Mouse (Mus musculus) liver, embryonic 16.5 days (tissue): Measurements from ENCODE around the gene 5730480H06Rik. TPM values are rescaled to one million over a fixed set of nuclear protein-coding genes. Genes with fewer than 3 reads are reported as not detected.

Experiments
- ATAC-seq: fragments of 200-750 bp; cut with Nextera tagmentation; 2 replicates; pipeline ENCODE4 v1.8.0; 2017; ENCODE audit warnings: low read depth, mild to moderate bottlenecking, moderate number of reproducible peaks, moderate library complexity
- H3K27ac ChIP-seq: fragments of 300-500 bp; sonication (generic); 2 replicates; pipeline ENCODE4 v1.5.1; 2014; ENCODE audit warnings: mild to moderate bottlenecking, low read length
- H3K27me3 ChIP-seq: fragments of 300-500 bp; sonication (generic); 2 replicates; pipeline ENCODE4 v1.6.1; 2014; ENCODE audit warnings: low read depth, low read length, mixed read lengths; ENCODE audit not compliant: control insufficient read depth, insufficient read depth
- H3K36me3 ChIP-seq: fragments of 300-500 bp; sonication (generic); 2 replicates; pipeline ENCODE4 v1.6.1; 2014; ENCODE audit warnings: mild to moderate bottlenecking; ENCODE audit not compliant: control insufficient read depth, insufficient read depth
- H3K4me1 ChIP-seq: fragments of 300-500 bp; sonication (generic); 2 replicates; pipeline ENCODE4 v1.6.1; 2014; ENCODE audit warnings: low read depth, low read length, mixed read lengths; ENCODE audit not compliant: control insufficient read depth
- H3K4me2 ChIP-seq: fragments of 300-500 bp; sonication (generic); 2 replicates; pipeline ENCODE4 v1.6.1; 2014; ENCODE audit warnings: low read depth, low read length, mixed read lengths
- H3K4me3 ChIP-seq: fragments of 300-500 bp; sonication (generic); 2 replicates; pipeline ENCODE4 v1.5.1; 2014; ENCODE audit warnings: low read depth, mild to moderate bottlenecking, low read length
- H3K9ac ChIP-seq: fragments of 300-500 bp; sonication (generic); 2 replicates; pipeline ENCODE4 v1.6.1; 2014; ENCODE audit warnings: low read depth, low read length
- H3K9me3 ChIP-seq: fragments of 300-500 bp; sonication (generic); replicated peaks from 2 replicates; pipeline ENCODE4 v1.6.1; 2016; ENCODE audit warnings: low read length; ENCODE audit not compliant: control insufficient read depth
- WGBS: fragments of 180-500 bp; shearing (Covaris S2); extraction: QIAGEN DNeasy Blood & Tissue Kit; methylation state at CpG from one replicate; pipeline ENCODE4 v1.1.7; 2014; ENCODE audit not compliant: insufficient replicate concordance; 5-methylcytosine and 5-hydroxymethylcytosine counted together
- polyA plus RNA-seq: library from polyadenylated mRNA; unstranded; fragments of >200 nt; fragmentation: Nextera tagmentation; extraction: Ambion mirVana; gene quantifications from 2 replicates; pipeline ENCODE4 v1.2.1, GENCODE M21; 2015

The 5730480H06Rik gene
- polyA plus RNA-seq: 4.6 and 5.3 TPM in 2 replicates

DNA sequence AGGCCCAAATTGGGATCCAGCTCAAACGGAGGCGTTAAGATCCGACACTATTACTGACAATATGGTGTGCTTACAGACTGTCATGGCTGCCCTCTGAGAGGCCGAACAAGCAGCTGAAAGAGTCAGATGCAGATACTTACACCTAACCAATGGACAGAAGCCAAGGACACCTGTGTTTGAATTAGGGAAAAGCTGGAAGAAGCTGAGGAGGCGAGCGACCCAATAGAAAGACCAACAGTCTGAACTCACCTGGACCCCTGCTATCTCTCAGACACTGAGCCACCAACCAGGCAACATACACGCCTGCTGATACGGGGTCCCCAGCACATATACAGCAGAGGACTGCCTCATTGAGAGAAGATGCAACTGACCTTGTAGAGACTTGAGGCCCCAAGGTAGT lies at the start of gene 5730480H06Rik:
Gene 5730480H06Rik, plus strand, starts transcription at position 301 of the 400 bp plus-strand sequence.
- Histone ChIP-seq H3K9me3 (no peaks in the 10 kb centered on the region), H3K27ac (no peak within 1 kb of the TSS), H3K9ac (no peak within 1 kb of the TSS), H3K4me2 (no peak within 1 kb of the TSS), H3K4me3 (no peak within 1 kb of the TSS), H3K4me1 (no peaks in the 10 kb centered on the region), H3K27me3 (no peaks in the 10 kb centered on the region), H3K36me3 (no peaks in the 10 kb centered on the region)
- ATAC-seq: no peak
- 81% methylated on average over 8 of the region's 8 CpGs for WGBS

- WGBS: 64% methylated on average over 3 of the region's 3 CpGs
- H3K4me2 ChIP-seq: no peak overlapping the region
- no peak for ATAC-seq
Measured at GRCm38 (mm10) chr5:48301186-48301585, 26.6 kb upstream of the 5730480H06Rik start.

GRCm38 (mm10) chr5:48315057-48315602 lies 12.6 kb upstream of the 5730480H06Rik start:
- no peaks in the 10 kb centered on the region for H3K4me1 ChIP-seq
- WGBS: 17% methylated on average over 6 of the region's 6 CpGs

More at GRCm38 (mm10) chr5:48301186-48301585, 26.6 kb upstream of the 5730480H06Rik start:
- no peaks in the 10 kb centered on the region for H3K9me3 ChIP-seq
- no peaks in the 10 kb centered on the region for H3K36me3 ChIP-seq
- H3K4me1 ChIP-seq: no peaks in the 10 kb centered on the region
- no peak overlapping the region for H3K4me3 ChIP-seq
- no peaks in the 10 kb centered on the region for H3K27me3 ChIP-seq
- no peak overlapping the region for H3K27ac ChIP-seq
- no peak overlapping the region for H3K9ac ChIP-seq

GRCm38 (mm10) chr5:48320597-48320996 lies 7.2 kb upstream of the 5730480H06Rik start:
- no peak for ATAC-seq
- 64% methylated on average over 4 of the region's 4 CpGs for WGBS
- no peaks in the 10 kb centered on the region for H3K27me3 ChIP-seq

More at GRCm38 (mm10) chr5:48315057-48315602, 12.6 kb upstream of the 5730480H06Rik start:
- H3K9me3 ChIP-seq: no peaks in the 10 kb centered on the region
- H3K4me3 ChIP-seq: no peak overlapping the region
- no peaks in the 10 kb centered on the region for H3K27me3 ChIP-seq
- H3K27ac ChIP-seq: no peak overlapping the region
- no peaks in the 10 kb centered on the region for H3K36me3 ChIP-seq
- no peak overlapping the region for H3K9ac ChIP-seq
- ATAC-seq: no peak
- H3K4me2 ChIP-seq: no peak overlapping the region

GRCm38 (mm10) chr5:48326221-48326620 lies 1.5 kb upstream of the 5730480H06Rik start:
- Histone ChIP-seq H3K27me3 (no peaks in the 10 kb centered on the region), H3K4me3 (no peak overlapping the region), H3K4me1 (no peaks in the 10 kb centered on the region), H3K36me3 (no peaks in the 10 kb centered on the region), H3K27ac (no peak overlapping the region), H3K9ac (no peak overlapping the region), H3K4me2 (no peak overlapping the region), H3K9me3 (no peaks in the 10 kb centered on the region)
- no peak for ATAC-seq

More at GRCm38 (mm10) chr5:48320597-48320996, 7.2 kb upstream of the 5730480H06Rik start:
- Histone ChIP-seq H3K4me3 (no peak overlapping the region), H3K27ac (no peak overlapping the region), H3K9ac (no peak overlapping the region), H3K4me2 (no peak overlapping the region), H3K9me3 (no peaks in the 10 kb centered on the region), H3K36me3 (no peaks in the 10 kb centered on the region), H3K4me1 (no peaks in the 10 kb centered on the region)

- no peaks in the 10 kb centered on the region for H3K27me3 ChIP-seq
- 64% methylated on average over 2 of the region's 2 CpGs for WGBS
- no peak overlapping the region for H3K4me2 ChIP-seq
- H3K9ac ChIP-seq: no peak overlapping the region
- no peaks in the 10 kb centered on the region for H3K9me3 ChIP-seq
- H3K36me3 ChIP-seq: no peaks in the 10 kb centered on the region
- no peak for ATAC-seq
- no peaks in the 10 kb centered on the region for H3K4me1 ChIP-seq
- no peak overlapping the region for H3K4me3 ChIP-seq
- H3K27ac ChIP-seq: no peak overlapping the region
Measured at GRCm38 (mm10) chr5:48329751-48330150, 2.0 kb downstream of the 5730480H06Rik start.

DNA sequence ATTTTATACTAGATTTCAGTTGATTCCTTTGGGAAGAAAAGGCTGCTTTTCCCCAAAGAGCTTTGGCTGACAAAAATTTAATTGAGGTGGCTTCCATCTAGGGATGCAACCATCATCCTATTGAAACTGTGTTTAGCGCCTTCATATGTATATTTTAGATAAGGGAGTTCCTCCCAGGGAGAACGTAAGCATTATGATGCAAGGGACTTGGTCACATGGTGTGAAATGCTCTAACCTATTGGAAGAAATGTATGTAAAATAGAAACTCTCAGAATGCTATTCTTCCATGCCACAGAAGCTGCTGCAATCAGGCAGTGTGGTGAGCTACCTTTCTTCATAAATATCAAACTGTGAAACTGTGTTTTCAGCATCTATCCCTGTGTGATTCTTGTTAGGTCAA lies 3.1 kb downstream of the 5730480H06Rik start:
- no peaks in the 10 kb centered on the region for H3K9me3 ChIP-seq
- ATAC-seq: no peak
- H3K27me3 ChIP-seq: no peaks in the 10 kb centered on the region
- H3K4me1 ChIP-seq: no peaks in the 10 kb centered on the region
- WGBS: 37% methylated on average over 2 of the region's 2 CpGs
- H3K4me3 ChIP-seq: no peak overlapping the region
- no peak overlapping the region for H3K9ac ChIP-seq
- no peaks in the 10 kb centered on the region for H3K36me3 ChIP-seq
- H3K27ac ChIP-seq: no peak overlapping the region
- H3K4me2 ChIP-seq: no peak overlapping the region

DNA sequence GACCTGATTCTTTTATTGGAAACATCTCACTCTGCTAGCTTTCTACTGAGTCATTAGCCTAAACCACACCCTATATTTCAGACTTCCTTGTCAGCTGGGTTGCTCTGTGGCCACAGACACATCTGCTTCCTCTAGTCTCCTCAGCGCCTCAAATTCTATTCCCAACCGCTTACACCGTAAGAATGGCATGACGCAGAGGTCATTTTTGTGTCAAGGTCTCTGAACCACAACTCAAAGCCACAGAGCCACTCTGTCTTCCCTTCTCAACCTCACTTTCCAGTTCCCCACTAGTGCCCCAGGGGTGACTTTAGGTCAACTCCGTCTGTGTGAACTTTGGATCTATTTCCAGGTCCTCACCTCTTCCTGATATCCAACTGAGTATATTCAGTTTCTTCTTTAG lies 3.7 kb downstream of the 5730480H06Rik start:
- Histone ChIP-seq H3K4me3 (no peak overlapping the region), H3K4me2 (no peak overlapping the region), H3K27ac (no peak overlapping the region), H3K27me3 (no peaks in the 10 kb centered on the region), H3K9ac (no peak overlapping the region), H3K36me3 (no peaks in the 10 kb centered on the region), H3K4me1 (no peaks in the 10 kb centered on the region), H3K9me3 (no peaks in the 10 kb centered on the region)
- 16% methylated on average over 5 of the region's 5 CpGs for WGBS
- ATAC-seq: peak; percentile 19; the same call in 1 of the 2 replicates

- 74% methylated on average over 3 of the region's 3 CpGs for WGBS
- Histone ChIP-seq H3K4me2 (no peak overlapping the region), H3K4me1 (no peaks in the 10 kb centered on the region), H3K27me3 (no peaks in the 10 kb centered on the region), H3K27ac (no peak overlapping the region), H3K4me3 (no peak overlapping the region), H3K36me3 (no peaks in the 10 kb centered on the region), H3K9me3 (no peaks in the 10 kb centered on the region), H3K9ac (no peak overlapping the region)
- ATAC-seq: no peak
Measured at GRCm38 (mm10) chr5:48333407-48333806, 5.7 kb downstream of the 5730480H06Rik start.
